Mouse (Mus musculus): ENCODE results near the gene Pkd2. TPM values are rescaled to one million over a fixed set of nuclear protein-coding genes. Genes with fewer than 3 reads are reported as not detected.

The Pkd2 gene
- total and polyA plus RNA-seq, 3 experiments, result not detected

DNA sequence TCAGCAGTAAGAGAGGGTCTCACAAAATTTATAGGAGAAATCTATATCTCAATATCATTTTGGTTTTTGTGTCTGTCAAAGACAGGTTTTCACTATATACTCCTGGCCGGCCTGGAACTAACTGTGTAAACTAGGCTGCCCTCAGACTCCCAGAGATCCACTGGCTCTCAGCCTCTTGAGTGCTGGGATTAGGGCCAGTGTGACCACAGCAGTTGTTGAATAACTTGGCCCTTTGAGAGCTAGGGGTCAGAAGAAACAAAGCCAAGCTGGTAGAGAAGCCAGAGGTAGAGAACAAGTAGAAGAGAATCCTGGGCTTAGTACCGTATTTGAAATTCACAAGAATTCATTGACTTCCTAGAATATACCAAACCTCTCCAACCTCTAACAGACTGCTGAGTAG, 45.6 kb downstream of the Pkd2 start:
- Histone ChIP-seq H3K27ac (ENCODE audit: control insufficient read depth, low read depth, low read length) (no peak overlapping the region), H3K9me3 (replicated peaks; ENCODE audit: insufficient read depth, low read length) (no peaks in the 10 kb centered on the region), H3K4me1 (ENCODE audit: control insufficient read depth in 1 of 2, insufficient read depth in 2 of 2, low read length in 2 of 2) (no peaks in the 10 kb centered on the region), H3K4me3 (ENCODE audit: control insufficient read depth in 1 of 2, insufficient read depth in 1 of 2, low read depth in 2 of 2, low read length in 2 of 2) (no peak overlapping the region), H3K9ac (ENCODE audit: control insufficient read depth, low read depth, low read length, poor library complexity, severe bottlenecking) (no peak overlapping the region), H3K36me3 (ENCODE audit: control insufficient read depth in 1 of 2, insufficient read depth in 2 of 2, low read length in 2 of 2) (peaks cover 0 to 6% of the 10 kb centered on the region in 2 experiments; a peak in 2 of 4 replicates), H3K27me3 (ENCODE audit: control insufficient read depth in 1 of 2, insufficient read depth in 2 of 2, low read length in 2 of 2) (no peaks in the 10 kb centered on the region), H3K79me2 (ENCODE audit: control insufficient read depth, insufficient read depth, low read length, poor library complexity) (peaks cover 9% of the 10 kb centered on the region)
- DNase-seq (ENCODE audit: low read depth, low spot score), result no peak
- TF ChIP-seq UBTF (IDR thresholded peaks at IDR 0.05; ENCODE audit: borderline replicate concordance, insufficient read depth, low read depth, low read length) (no peak), JUND (IDR thresholded peaks at IDR 0.05; ENCODE audit: low read depth, low read length) (no peak), ZMIZ1 (IDR thresholded peaks at IDR 0.05; ENCODE audit: low read depth, low read length) (no peak), MYC (IDR thresholded peaks at IDR 0.05; ENCODE audit: low read depth, low read length) (no peak), MAFK (IDR thresholded peaks at IDR 0.05; ENCODE audit: borderline replicate concordance, low read depth, low read length) (no peak), HCFC1 (IDR thresholded peaks at IDR 0.05; ENCODE audit: low read depth, low read length) (no peak), RAD21 (IDR thresholded peaks at IDR 0.05; ENCODE audit: low read depth, low read length) (no peak), MAZ (IDR thresholded peaks at IDR 0.05; ENCODE audit: low read depth, low read length) (no peak), BHLHE40 (IDR thresholded peaks at IDR 0.05; ENCODE audit: borderline replicate concordance, low read depth, low read length) (no peak), NELFE (IDR thresholded peaks at IDR 0.05; ENCODE audit: low read depth, low read length) (no peak)

DNA sequence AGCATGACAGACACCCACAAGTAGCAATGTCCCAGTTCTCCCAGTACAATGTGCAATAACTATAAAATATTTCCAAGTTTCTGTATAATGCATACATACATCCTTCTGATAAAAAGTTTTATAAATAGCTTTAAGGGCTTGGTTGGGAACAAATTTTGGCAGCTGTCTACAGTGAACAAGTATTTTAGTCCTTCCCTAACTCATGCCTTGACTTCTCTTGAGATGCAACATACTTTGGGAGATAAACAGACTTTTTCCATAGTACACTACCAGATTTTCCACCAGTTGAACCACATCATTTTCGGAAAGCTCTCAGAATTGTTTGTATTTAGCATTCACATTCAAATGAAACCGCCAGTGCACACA, 48.6 kb downstream of the Pkd2 start:
- peak overlapping the region; percentile 81 to 90 for H3K4me3 ChIP-seq (ENCODE audit: control insufficient read depth in 1 of 2, insufficient read depth in 1 of 2, low read depth in 2 of 2, low read length in 2 of 2)
- peaks cover 19% of the 10 kb centered on the region for H3K79me2 ChIP-seq (ENCODE audit: control insufficient read depth, insufficient read depth, low read length, poor library complexity)
- H3K27ac ChIP-seq (ENCODE audit: control insufficient read depth, low read depth, low read length), result no peak overlapping the region
- TF ChIP-seq MAZ (IDR thresholded peaks at IDR 0.05; ENCODE audit: low read depth, low read length), result no peak
- TF ChIP-seq HCFC1 (IDR thresholded peaks at IDR 0.05; ENCODE audit: low read depth, low read length), result no peak; the same call in 1 of the 2 replicates
- TF ChIP-seq TCF12 (IDR thresholded peaks at IDR 0.05; ENCODE audit: low read depth, low read length), result no peak
- no peak for TF ChIP-seq MEF2A (IDR thresholded peaks at IDR 0.05; ENCODE audit: extremely low read depth, insufficient replicate concordance, low read depth, low read length, poor library complexity, severe bottlenecking)
- no peak for TF ChIP-seq ZNF384 (IDR thresholded peaks at IDR 0.05; ENCODE audit: low read depth, low read length)
- no peak for TF ChIP-seq TBP (IDR thresholded peaks at IDR 0.05; ENCODE audit: low read depth, low read length)
- TF ChIP-seq BHLHE40 (IDR thresholded peaks at IDR 0.05; ENCODE audit: borderline replicate concordance, low read depth, low read length), result no peak
- TF ChIP-seq NRF1 (IDR thresholded peaks at IDR 0.05; ENCODE audit: insufficient read depth, low read depth, low read length, poor library complexity, severe bottlenecking), result no peak
- TF ChIP-seq POLR2A (IDR thresholded peaks at IDR 0.05; ENCODE audit: control insufficient read depth in 1 of 2, insufficient read depth in 1 of 2, low read depth in 1 of 2, low read length in 2 of 2, poor library complexity in 1 of 2), result no peak
- no peak for TF ChIP-seq USF2 (IDR thresholded peaks at IDR 0.05; ENCODE audit: borderline replicate concordance in 1 of 2, insufficient read depth in 1 of 2, low read depth in 1 of 2, low read length in 2 of 2)
- no peak for TF ChIP-seq CHD1 (IDR thresholded peaks at IDR 0.05; ENCODE audit: low read depth, low read length)
- no peaks in the 10 kb centered on the region for H3K4me1 ChIP-seq (ENCODE audit: control insufficient read depth in 1 of 2, insufficient read depth in 2 of 2, low read length in 2 of 2)
- H3K27me3 ChIP-seq (ENCODE audit: control insufficient read depth in 1 of 2, insufficient read depth in 2 of 2, low read length in 2 of 2), result no peaks in the 10 kb centered on the region
- no peak for DNase-seq (ENCODE audit: low read depth, low spot score)
- peaks cover 0 to 6% of the 10 kb centered on the region in 2 experiments for H3K36me3 ChIP-seq (ENCODE audit: control insufficient read depth in 1 of 2, insufficient read depth in 2 of 2, low read length in 2 of 2)
- H3K9me3 ChIP-seq (replicated peaks; ENCODE audit: insufficient read depth, low read length), result no peaks in the 10 kb centered on the region
- H3K9ac ChIP-seq (ENCODE audit: control insufficient read depth, low read depth, low read length, poor library complexity, severe bottlenecking), result peak overlapping the region; percentile 58
